Mouse (Mus musculus) forebrain, embryonic 10.5 days (tissue): ENCODE measurements around the gene Nav2. TPM values are rescaled to one million over a fixed set of nuclear protein-coding genes. Genes with fewer than 3 reads are reported as not detected.

Experiments used
- DNase-seq: peaks from one replicate; pipeline ENCODE4 v3.0.0-alpha.2; 2017; ENCODE audit warnings: low spot score; ENCODE audit errors: extremely low spot score
- H3K27ac ChIP-seq: fragments of 300-500 bp; sonication (generic); 2 replicates; pipeline ENCODE4 v1.5.1; 2016; ENCODE audit warnings: mild to moderate bottlenecking
- H3K27me3 ChIP-seq: fragments of 300-500 bp; sonication (generic); 2 replicates; pipeline ENCODE4 v1.6.1; 2016; ENCODE audit warnings: mild to moderate bottlenecking; ENCODE audit not compliant: poor library complexity, severe bottlenecking
- H3K36me3 ChIP-seq: fragments of 300-500 bp; sonication (generic); replicated peaks from 2 replicates; pipeline ENCODE4 v1.6.1; 2016; ENCODE audit warnings: mild to moderate bottlenecking, moderate library complexity
- H3K4me1 ChIP-seq: fragments of 300-500 bp; sonication (generic); 2 replicates; pipeline ENCODE4 v1.6.1; 2016
- H3K4me3 ChIP-seq: fragments of 300-500 bp; sonication (generic); 2 replicates; pipeline ENCODE4 v1.5.1; 2016; ENCODE audit warnings: mild to moderate bottlenecking, moderate library complexity
- H3K9me3 ChIP-seq: fragments of 300-500 bp; sonication (generic); 2 replicates; pipeline ENCODE4 v1.6.1; 2016; ENCODE audit warnings: mild to moderate bottlenecking, moderate library complexity
- WGBS: fragments of 180-500 bp; shearing (Covaris S2); methylation state at CpG from one replicate; pipeline ENCODE4 v1.1.7; 2016; 5-methylcytosine and 5-hydroxymethylcytosine counted together
- polyA plus RNA-seq: library from polyadenylated mRNA; unstranded; fragments of >200 nt; fragmentation: Nextera tagmentation; extraction: Ambion mirVana; gene quantifications from 2 replicates; pipeline ENCODE4 v1.2.1, GENCODE M21; 2016

Nav2 gene
- polyA plus RNA-seq, 1 experiment from 2014 or later = 6.1 TPM

DNA sequence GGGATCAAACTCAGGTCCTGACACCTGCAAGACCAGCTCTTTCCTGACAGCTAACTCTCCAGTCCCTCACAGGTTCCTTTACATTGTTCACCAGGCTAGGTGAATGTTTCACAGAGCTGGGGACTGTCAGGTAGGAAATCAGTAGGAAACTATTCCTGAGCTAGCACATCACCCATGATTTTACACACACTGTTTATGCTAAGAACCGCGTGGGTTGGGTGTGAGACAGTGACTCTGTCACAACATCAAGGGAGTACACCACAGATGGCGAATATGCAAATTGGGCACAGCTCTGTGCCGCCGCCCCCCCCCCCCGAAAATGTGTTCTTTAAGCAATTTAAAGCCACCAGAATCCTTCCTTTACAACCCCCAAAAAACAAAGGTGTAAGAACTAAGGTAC, 586.1 kb downstream of the Nav2 start:
- Histone ChIP-seq H3K27ac (no peak overlapping the region), H3K27me3 (peaks cover 68% of the 10 kb centered on the region), H3K9me3 (0 out of 2 replicates have a peak, but pooled peaks cover 2% of the 10 kb centered on the region), H3K4me3 (no peak overlapping the region), H3K36me3 (no peaks in the 10 kb centered on the region), H3K4me1 (peaks cover 40% of the 10 kb centered on the region)
- WGBS = 90% methylated on average over 6 of the region's 6 CpGs
- DNase-seq = no peak

DNA sequence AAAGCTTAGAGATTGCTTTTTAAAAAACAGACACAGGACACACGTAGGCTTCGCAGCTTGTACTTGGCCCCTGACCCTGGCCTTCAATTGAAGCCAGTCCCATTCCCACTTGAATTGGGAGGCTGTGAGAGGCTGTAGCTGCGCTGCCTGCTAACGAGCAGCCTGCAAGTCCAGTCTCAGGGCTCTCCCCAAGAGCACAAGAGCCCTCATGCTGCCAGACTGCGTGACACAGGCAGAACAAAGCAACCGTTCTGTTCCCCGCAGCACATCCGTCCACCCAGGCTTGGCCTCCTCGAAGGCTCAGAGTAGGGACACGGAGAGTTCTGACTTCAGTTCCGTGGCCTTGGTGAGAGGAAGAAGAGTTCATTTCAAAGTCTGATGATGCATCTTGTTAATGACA, 587.6 kb downstream of the Nav2 start:
- Histone ChIP-seq H3K27ac (peak overlapping the region; percentile 78), H3K4me1 (peaks cover 29% of the 10 kb centered on the region), H3K36me3 (no peaks in the 10 kb centered on the region), H3K9me3 (0 out of 2 replicates have a peak, but pooled peaks cover 2% of the 10 kb centered on the region), H3K4me3 (no peak overlapping the region), H3K27me3 (peaks cover 57% of the 10 kb centered on the region)
- peak; percentile 40 for DNase-seq
- 15% methylated on average over 11 of the region's 11 CpGs for WGBS

DNA sequence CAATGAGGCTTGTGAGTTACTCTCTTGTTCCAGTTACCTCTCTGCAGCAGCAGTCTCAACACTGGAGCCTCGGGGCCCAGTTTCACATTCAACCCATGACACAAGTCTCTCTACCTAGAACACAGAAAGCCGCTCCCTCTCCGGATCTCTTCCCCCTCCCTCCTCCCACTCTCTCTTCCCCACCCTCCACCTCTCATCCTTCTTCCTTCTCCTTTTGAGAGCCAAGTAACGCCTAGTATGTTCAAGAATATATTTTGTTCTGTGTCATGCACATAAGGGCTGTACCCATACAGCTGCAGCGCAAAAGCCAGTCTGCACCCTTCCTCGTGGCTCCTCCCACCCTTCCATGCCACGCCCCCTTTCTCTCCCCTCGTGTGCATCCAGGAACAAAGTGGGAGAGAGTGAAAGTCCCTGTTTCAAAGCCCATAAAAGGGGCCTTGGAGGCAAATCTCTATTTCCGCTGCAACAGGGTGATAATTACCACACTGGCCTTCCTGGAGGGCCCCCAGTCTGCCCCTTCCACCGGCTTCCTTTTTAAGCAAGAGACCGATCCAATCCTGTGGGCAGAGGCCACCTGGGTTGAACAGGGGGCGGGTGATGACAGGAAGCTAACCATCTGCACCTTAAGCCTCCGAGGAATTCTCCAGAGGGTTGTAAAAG, 588.4 kb downstream of the Nav2 start:
- Histone ChIP-seq H3K36me3 (no peaks in the 10 kb centered on the region), H3K27me3 (peaks cover 53% of the 10 kb centered on the region), H3K27ac (peak overlapping the region; percentile 78), H3K4me1 (peaks cover 28% of the 10 kb centered on the region), H3K4me3 (no peak overlapping the region; the same call in 1 of the 2 replicates), H3K9me3 (0 out of 2 replicates have a peak, but pooled peaks cover 2% of the 10 kb centered on the region)
- DNase-seq = peak; percentile 30
- 31% methylated on average over 13 of the region's 13 CpGs for WGBS

DNA sequence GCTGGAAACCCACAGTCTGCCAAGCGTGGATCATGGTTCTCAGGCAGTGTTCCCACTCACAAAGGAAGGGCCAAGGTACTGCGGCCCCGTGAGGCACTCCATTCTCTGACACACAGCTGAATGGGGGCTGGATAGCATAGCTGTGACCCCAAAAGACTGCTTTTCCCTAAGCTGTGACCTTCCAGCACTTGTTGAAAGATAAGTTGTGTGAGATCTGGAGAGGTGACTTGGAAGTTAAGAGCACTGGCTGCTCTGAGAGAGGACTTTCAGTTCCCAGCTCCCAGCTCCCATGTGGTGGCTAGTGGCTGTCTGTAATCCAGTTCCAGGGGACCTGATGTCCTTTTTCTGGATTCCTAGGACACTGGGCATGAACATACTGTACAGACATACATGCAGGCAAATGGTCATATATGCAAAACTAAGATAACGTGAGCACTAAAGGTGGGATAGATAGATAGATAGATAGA, 588.9 kb downstream of the Nav2 start:
- Histone ChIP-seq H3K27ac (peak overlapping the region; percentile 78), H3K9me3 (0 out of 2 replicates have a peak, but pooled peaks cover 2% of the 10 kb centered on the region), H3K4me1 (peaks cover 28% of the 10 kb centered on the region), H3K27me3 (peaks cover 47% of the 10 kb centered on the region), H3K36me3 (no peaks in the 10 kb centered on the region), H3K4me3 (no peak overlapping the region)
- 69% methylated on average over 4 of the region's 4 CpGs for WGBS
- DNase-seq = no peak

DNA sequence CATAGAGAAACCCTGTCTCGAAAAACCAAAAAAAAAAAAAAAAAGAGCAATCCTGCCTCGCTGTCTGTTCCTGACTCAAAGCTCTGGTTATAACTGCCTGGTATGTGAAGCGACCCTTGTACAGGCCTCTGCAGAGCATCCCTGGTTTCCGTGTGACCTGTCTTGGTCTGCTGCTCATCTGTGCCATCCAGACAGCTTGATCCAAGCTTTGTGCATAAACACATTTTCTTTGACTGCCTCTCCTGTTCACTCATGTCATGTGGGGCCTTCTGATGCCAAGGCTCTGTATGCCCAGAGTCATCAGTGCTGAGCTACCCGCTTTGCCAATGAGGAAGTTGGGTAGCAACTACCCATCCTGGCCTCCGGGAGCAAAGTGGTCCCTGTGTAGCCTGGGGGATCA, 591.1 kb downstream of the Nav2 start:
- H3K4me1 ChIP-seq = peaks cover 40% of the 10 kb centered on the region
- no peak for DNase-seq
- H3K9me3 ChIP-seq = no peaks in the 10 kb centered on the region
- no peak overlapping the region for H3K4me3 ChIP-seq
- H3K27ac ChIP-seq = no peak overlapping the region
- H3K36me3 ChIP-seq = no peaks in the 10 kb centered on the region
- peaks cover 58% of the 10 kb centered on the region for H3K27me3 ChIP-seq
- 92% methylated on average over 6 of the region's 6 CpGs for WGBS

DNA sequence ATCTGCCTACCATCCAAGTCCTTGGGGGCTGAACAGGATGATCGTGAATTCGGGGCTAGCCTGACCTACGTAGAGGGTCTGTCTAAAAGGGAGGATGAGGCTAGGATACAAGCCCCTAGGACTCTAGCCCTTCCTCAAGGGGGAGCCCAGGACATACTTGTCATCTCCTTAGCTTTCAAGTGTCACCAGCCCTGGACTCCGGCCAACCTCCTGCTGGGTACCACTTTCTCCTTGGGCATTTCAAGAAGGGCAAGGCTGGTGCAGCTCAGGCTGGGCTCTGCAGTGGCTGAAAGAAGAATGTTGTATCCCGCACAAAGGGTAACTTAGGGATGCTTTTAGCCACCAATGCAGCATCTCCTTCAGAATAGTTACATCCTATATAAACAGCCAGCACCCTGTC, 592.4 kb downstream of the Nav2 start:
- H3K4me1 ChIP-seq = peaks cover 42% of the 10 kb centered on the region
- H3K9me3 ChIP-seq = no peaks in the 10 kb centered on the region
- WGBS = 96% methylated on average over 5 of the region's 5 CpGs
- H3K27me3 ChIP-seq = peaks cover 49% of the 10 kb centered on the region
- H3K27ac ChIP-seq = no peak overlapping the region
- no peak overlapping the region for H3K4me3 ChIP-seq
- H3K36me3 ChIP-seq = no peaks in the 10 kb centered on the region
- no peak for DNase-seq

DNA sequence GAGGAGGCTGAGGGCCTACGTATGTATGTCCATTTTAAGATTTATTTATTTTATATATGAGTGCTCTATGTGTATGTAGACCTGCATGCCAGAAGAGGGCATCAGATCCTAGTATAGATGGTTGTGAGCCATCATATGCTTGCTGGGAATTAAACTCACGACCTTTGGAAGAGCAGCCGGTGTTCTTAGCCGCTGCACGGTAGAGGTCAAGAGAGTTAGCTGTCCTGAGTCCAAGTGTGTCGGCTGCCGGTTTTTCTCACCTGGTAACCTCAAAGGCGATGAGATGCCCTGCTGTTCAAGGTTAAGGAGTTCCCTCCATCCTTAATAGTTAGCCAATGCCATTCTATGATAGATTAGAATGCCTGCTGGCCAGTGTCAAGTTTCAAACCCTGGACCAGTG, 594.9 kb downstream of the Nav2 start:
- H3K27me3 ChIP-seq = peaks cover 47% of the 10 kb centered on the region
- H3K4me1 ChIP-seq = peaks cover 31% of the 10 kb centered on the region
- 65% methylated on average over 8 of the region's 8 CpGs for WGBS
- H3K36me3 ChIP-seq = no peaks in the 10 kb centered on the region
- no peak overlapping the region for H3K4me3 ChIP-seq
- H3K9me3 ChIP-seq = no peaks in the 10 kb centered on the region
- no peak for DNase-seq
- no peak overlapping the region for H3K27ac ChIP-seq

DNA sequence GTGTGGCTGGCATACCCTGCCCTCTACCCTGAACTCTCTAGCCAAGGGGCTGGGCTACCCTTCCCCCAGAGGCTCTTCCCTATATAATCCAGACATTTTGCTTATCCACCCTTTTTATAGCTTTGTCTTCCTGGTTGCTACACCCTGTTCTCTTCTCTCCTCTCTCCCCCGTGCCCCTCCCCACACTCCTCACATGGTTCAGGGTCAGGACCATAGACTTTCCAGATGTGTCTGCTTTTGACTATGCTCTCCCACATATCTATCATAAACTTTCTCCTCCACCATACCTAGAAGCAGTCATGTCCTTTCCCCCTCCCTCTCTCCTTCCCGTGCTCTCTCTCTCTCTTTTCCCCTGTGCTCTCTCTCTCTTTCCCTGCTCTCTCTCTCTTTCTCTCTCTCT, 595.4 kb downstream of the Nav2 start:
- WGBS = 40% methylated on average over 2 of the region's 2 CpGs
- H3K27ac ChIP-seq = no peak overlapping the region

DNA sequence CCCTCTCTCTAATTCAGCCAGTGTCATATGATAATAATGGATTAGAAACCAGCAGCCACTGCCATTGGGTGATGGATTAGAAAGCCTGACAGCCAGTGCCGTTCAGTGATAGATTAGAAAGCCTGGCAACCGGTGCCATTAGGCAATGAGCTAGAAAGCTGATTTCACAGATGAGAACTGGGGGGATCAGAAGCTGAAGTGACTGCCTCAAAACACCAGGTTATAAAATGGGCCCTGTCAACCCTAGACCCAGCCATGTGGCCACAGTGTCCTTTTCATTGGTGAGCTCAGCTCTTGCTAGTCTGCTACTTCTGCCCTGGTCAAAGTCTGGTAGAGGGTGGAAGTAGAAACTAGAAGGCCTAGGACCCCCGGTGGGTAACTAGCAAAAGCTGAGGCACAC, 595.8 kb downstream of the Nav2 start:
- Histone ChIP-seq H3K27ac (peak overlapping the region; percentile 75), H3K9me3 (no peaks in the 10 kb centered on the region), H3K27me3 (peaks cover 47% of the 10 kb centered on the region), H3K4me1 (peaks cover 31% of the 10 kb centered on the region), H3K36me3 (no peaks in the 10 kb centered on the region), H3K4me3 (peak overlapping the region; percentile 1; the same call in 1 of the 2 replicates)
- DNase-seq = no peak
- 10% methylated on average over 3 of the region's 3 CpGs for WGBS

More for the DNA sequence above, 595.4 kb downstream of the Nav2 start:
- Histone ChIP-seq H3K36me3 (no peaks in the 10 kb centered on the region), H3K9me3 (no peaks in the 10 kb centered on the region), H3K27me3 (peaks cover 47% of the 10 kb centered on the region), H3K4me1 (peaks cover 31% of the 10 kb centered on the region), H3K4me3 (no peak overlapping the region)
- no peak for DNase-seq

DNA sequence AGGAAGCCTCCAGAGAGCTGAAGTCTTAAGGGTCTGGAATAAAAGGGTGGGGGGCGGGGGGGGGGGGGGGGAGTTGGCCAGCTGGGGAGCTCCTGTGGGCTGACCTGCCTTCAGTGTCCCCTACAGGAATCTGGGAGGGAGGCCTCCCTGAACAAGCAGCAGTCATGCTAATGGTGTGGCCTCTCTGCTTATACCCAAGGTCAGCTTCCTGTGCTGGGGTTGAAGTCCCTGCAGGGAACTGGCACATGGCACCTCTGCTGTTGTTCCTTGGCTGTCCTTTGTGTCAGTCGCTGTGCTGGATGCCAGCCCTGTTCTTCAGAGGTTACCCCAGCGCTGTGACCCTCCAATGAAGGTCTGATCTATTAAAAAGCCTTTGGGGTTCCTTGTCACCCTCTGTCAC, 596.5 kb downstream of the Nav2 start:
- peak overlapping the region; percentile 1; the same call in 1 of the 2 replicates for H3K4me3 ChIP-seq
- peaks cover 31% of the 10 kb centered on the region for H3K4me1 ChIP-seq
- peak; percentile 38 for DNase-seq
- H3K9me3 ChIP-seq = no peaks in the 10 kb centered on the region
- no peaks in the 10 kb centered on the region for H3K36me3 ChIP-seq
- WGBS = 14% methylated on average over 2 of the region's 3 CpGs
- peaks cover 47% of the 10 kb centered on the region for H3K27me3 ChIP-seq
- peak overlapping the region; percentile 75 for H3K27ac ChIP-seq

DNA sequence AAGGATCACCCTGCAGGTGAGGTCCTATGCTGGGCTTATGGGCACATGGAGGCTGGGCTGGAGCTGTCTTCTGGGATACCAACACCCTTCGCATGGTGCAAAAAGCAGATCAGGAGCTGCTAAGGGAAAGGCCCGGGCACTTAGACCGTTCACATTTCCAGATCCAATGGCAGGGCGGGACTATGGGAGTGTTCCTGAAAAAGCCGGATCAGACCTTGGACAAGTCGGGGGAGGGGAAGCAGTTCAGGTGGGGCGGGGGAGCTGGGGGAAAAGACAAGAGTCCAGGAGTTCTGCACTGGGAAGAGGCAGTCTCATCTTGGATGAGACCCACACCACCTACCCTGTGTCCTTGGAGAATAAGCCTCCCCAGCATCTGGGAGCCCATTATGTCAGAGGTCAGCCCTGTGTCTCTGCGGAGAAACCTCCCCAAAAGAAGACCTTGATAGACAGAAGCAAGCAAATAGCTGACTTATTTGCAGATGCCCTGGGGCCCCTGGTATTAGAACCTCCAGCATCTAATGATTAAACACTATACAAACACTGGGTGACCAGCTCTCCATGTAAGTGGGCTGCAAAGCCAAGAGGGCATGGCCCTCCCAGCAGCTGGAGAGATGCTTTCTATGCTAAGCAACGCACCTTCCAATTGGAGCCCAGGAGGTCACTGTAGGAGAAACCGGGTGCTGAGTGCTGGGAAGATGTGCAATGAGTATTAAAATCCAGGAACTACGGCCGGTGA, 597.7 kb downstream of the Nav2 start:
- H3K4me1 ChIP-seq = peaks cover 31% of the 10 kb centered on the region
- 66% methylated on average over 12 of the region's 12 CpGs for WGBS

DNA sequence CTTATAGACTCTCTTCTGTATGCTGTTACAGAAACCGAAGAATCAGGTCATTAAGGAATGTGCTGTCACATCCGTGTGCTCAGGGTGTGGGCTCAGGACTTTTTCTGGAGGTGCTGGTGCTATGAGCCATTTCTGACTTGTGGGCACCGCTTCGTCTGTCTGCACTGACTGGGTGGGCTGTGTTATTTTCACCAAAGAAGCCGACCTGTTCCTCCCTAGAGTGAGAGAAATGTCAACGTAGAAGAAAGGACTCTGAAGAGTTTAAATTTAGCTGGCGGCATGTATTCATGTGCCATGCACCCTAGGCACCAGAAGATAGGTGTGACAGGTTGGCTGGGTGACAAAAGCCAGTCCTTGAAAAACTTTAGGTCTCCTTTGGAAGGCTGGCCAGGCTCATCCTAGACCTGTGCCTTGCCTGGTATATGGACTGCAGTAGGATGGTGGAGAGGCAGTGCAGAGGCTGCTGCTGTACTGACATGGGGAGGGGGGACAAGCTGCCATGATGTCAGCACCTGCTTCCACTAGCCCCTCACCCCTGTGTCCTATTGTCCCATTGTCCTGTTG, 599.5 kb downstream of the Nav2 start:
- DNase-seq = no peak
- Histone ChIP-seq H3K27me3 (peaks cover 58% of the 10 kb centered on the region), H3K9me3 (no peaks in the 10 kb centered on the region), H3K4me1 (peaks cover 36% of the 10 kb centered on the region), H3K4me3 (no peak overlapping the region), H3K27ac (no peak overlapping the region), H3K36me3 (no peaks in the 10 kb centered on the region)
- 89% methylated on average over 7 of the region's 7 CpGs for WGBS

More for the DNA sequence above, 597.7 kb downstream of the Nav2 start:
- Histone ChIP-seq H3K4me3 (no peak overlapping the region), H3K36me3 (no peaks in the 10 kb centered on the region), H3K27me3 (peaks cover 55% of the 10 kb centered on the region), H3K9me3 (no peaks in the 10 kb centered on the region), H3K27ac (peak overlapping the region; percentile 20; the same call in 1 of the 2 replicates)
- no peak for DNase-seq
